Mouse (Mus musculus): Measurements from ENCODE around the gene Pkn1. TPM values are rescaled to one million over a fixed set of nuclear protein-coding genes. Genes with fewer than 3 reads are reported as not detected.

Gene Pkn1
- total and polyA plus RNA-seq, 2 experiments from 2014 or later, result 14.2 to 44.2 TPM

DNA sequence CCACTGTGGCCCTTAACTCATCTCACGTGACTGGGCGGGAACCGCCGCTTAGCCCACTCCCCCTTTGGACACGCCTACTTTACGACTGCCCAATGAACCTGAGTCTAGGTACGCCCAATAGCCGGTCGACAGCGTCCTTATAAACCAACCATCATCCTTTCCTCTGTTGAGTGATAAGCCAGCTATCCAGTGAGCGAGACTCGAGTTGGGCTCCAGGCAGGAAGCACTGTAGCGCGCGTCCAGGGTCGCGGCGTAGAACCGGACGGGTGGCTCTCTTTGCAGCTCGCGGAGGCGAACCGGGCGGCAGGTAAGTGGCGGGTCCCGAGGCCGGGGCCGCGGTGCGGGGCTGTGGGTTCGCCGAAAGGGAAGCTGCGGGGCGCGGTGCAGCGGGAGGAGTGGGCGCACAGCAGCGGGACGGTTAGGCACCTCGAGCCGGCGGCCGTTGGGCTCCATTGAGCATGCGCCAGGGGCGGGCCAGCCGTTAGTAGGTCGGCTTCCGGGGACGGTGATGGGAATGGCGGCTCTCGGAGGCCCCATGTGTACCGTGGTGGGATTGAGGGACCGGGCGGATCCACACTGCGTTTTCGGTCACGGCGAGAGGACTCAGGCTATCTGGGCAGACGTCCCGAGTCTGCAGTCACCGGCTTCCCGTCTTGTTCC, 16.2 kb upstream of the Pkn1 start, which contains the start of gene Ddx39:
TSS of gene Ddx39 (plus strand) at position 147 of the 660 bp plus-strand sequence.
- H3K27ac ChIP-seq (ENCODE audit: low read depth), result peak within 1 kb of the TSS; percentile 93
- H3K9ac ChIP-seq (replicated peaks; ENCODE audit: low read depth, low read length), result peak within 1 kb of the TSS; percentile 82
- H3K4me1 ChIP-seq (ENCODE audit: control insufficient read depth, insufficient read depth), result peaks cover 20% of the 10 kb centered on the region
- H3K27me3 ChIP-seq (ENCODE audit: control insufficient read depth, insufficient read depth, low read length), result no peaks in the 10 kb centered on the region
- H3K9me3 ChIP-seq (replicated peaks; ENCODE audit: control insufficient read depth, low read length), result no peaks in the 10 kb centered on the region
- WGBS, result under 1% methylated on average over 63 of the region's 63 CpGs
- peak; percentile 99 for ATAC-seq (ENCODE audit: insufficient read depth, low read depth)
- peak; percentile 100 for DNase-seq (ENCODE audit: low spot score)
- H3K4me3 ChIP-seq (ENCODE audit: low read depth, low read length), result peak within 1 kb of the TSS; percentile 93
- H3K36me3 ChIP-seq (replicated peaks; ENCODE audit: control insufficient read depth, insufficient read depth, low read length), result peaks cover 11% of the 10 kb centered on the region
- TF ChIP-seq CTCF (IDR thresholded peaks at IDR 0.05; ENCODE audit: low read depth) (no peak), EP300 (IDR thresholded peaks at IDR 0.05; ENCODE audit: low read depth) (no peak)
- peak within 1 kb of the TSS; percentile 80 for H3K4me2 ChIP-seq (ENCODE audit: low read depth, low read length)

DNA sequence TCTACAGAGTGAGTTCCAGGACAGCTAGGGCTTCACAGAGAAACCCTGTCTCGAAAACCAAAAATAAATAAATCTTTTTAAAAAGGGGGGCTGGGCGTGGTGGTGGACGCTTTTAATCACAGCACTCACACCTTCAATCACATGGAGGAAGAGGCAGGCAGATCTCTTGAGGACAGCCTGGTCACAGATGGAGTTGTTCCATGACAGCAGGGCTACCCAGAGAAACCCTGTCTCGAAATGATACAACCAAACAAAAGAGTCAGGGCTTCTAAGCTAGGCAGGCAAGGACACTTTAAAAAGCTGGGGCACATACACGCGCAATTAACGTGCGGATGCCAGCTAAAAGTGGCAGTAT, 15.7 kb upstream of the Pkn1 start:
- peaks cover 6% of the 10 kb centered on the region for H3K36me3 ChIP-seq (replicated peaks; ENCODE audit: control insufficient read depth, insufficient read depth, low read length)
- H3K4me2 ChIP-seq (ENCODE audit: low read depth, low read length), result peak overlapping the region; percentile 37
- ATAC-seq (ENCODE audit: insufficient read depth, low read depth) (no peak), DNase-seq (ENCODE audit: low spot score) (no peak)
- H3K27ac ChIP-seq (ENCODE audit: low read depth), result peak overlapping the region; percentile 27
- H3K9ac ChIP-seq (replicated peaks; ENCODE audit: low read depth, low read length), result no peak overlapping the region
- H3K4me3 ChIP-seq (ENCODE audit: low read depth, low read length), result peak overlapping the region; percentile 93
- WGBS, result 18% methylated on average over 8 of the region's 8 CpGs
- no peak for TF ChIP-seq EP300 (IDR thresholded peaks at IDR 0.05; ENCODE audit: low read depth)
- no peak for TF ChIP-seq CTCF (IDR thresholded peaks at IDR 0.05; ENCODE audit: low read depth)
- H3K27me3 ChIP-seq (ENCODE audit: control insufficient read depth, insufficient read depth, low read length), result no peaks in the 10 kb centered on the region
- no peaks in the 10 kb centered on the region for H3K9me3 ChIP-seq (replicated peaks; ENCODE audit: control insufficient read depth, low read length)
- H3K4me1 ChIP-seq (ENCODE audit: control insufficient read depth, insufficient read depth), result peaks cover 20% of the 10 kb centered on the region

DNA sequence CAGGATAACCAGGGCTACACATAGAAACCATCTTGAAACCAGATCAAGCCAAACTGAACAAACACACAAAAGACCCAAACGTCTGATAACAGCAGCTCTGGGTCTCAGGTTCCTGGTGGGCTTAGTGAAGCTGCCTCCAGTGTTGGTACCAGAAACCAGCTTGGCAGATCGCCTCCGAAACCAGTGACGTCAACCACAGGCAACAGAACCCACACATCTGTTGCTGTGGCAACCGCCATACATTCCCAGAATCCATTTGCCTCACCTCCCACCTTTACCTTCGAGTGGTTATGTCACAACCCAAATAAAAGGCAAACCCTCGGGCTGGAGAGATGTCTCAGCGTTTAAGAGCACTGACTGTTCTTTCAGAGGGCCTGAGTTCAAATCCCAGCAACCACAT, 8.6 kb upstream of the Pkn1 start:
- no peaks in the 10 kb centered on the region for H3K9me3 ChIP-seq (replicated peaks; ENCODE audit: control insufficient read depth, low read length)
- H3K4me3 ChIP-seq (ENCODE audit: low read depth, low read length), result no peak overlapping the region
- no peaks in the 10 kb centered on the region for H3K4me1 ChIP-seq (ENCODE audit: control insufficient read depth, insufficient read depth)
- H3K27ac ChIP-seq (ENCODE audit: low read depth), result no peak overlapping the region
- ATAC-seq (ENCODE audit: insufficient read depth, low read depth), result no peak
- DNase-seq (ENCODE audit: low spot score), result no peak
- no peaks in the 10 kb centered on the region for H3K27me3 ChIP-seq (ENCODE audit: control insufficient read depth, insufficient read depth, low read length)
- TF ChIP-seq EP300 (IDR thresholded peaks at IDR 0.05; ENCODE audit: low read depth) (no peak), CTCF (IDR thresholded peaks at IDR 0.05; ENCODE audit: low read depth) (no peak)
- no peaks in the 10 kb centered on the region for H3K36me3 ChIP-seq (replicated peaks; ENCODE audit: control insufficient read depth, insufficient read depth, low read length)
- H3K9ac ChIP-seq (replicated peaks; ENCODE audit: low read depth, low read length), result no peak overlapping the region
- H3K4me2 ChIP-seq (ENCODE audit: low read depth, low read length), result no peak overlapping the region
- 71% methylated on average over 8 of the region's 8 CpGs for WGBS

DNA sequence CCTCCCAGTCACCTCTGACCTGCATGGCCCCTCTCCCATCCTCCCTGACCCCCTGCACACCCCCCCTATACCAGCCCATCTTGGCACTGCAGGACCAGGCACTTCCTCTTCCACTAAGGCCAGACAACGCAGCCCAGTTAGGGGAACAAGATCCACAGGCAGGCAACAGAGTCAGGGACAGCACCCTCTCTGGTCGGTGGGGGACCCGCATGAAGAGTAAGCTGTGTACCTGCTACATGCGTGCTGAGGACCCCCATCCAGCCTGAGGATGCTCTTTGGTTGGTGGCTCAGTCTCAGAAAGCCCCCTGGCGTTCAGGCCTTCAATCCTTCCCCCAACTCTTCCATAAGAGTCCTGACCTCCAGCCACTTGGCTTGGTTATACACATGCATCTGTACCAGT, 7.4 kb upstream of the Pkn1 start:
- H3K4me2 ChIP-seq (ENCODE audit: low read depth, low read length), result no peak overlapping the region
- no peaks in the 10 kb centered on the region for H3K9me3 ChIP-seq (replicated peaks; ENCODE audit: control insufficient read depth, low read length)
- H3K27me3 ChIP-seq (ENCODE audit: control insufficient read depth, insufficient read depth, low read length), result no peaks in the 10 kb centered on the region
- H3K36me3 ChIP-seq (replicated peaks; ENCODE audit: control insufficient read depth, insufficient read depth, low read length), result no peaks in the 10 kb centered on the region
- DNase-seq (ENCODE audit: low spot score) (no peak), ATAC-seq (ENCODE audit: insufficient read depth, low read depth) (no peak)
- H3K4me1 ChIP-seq (ENCODE audit: control insufficient read depth, insufficient read depth), result no peaks in the 10 kb centered on the region
- no peak overlapping the region for H3K27ac ChIP-seq (ENCODE audit: low read depth)
- no peak for TF ChIP-seq CTCF (IDR thresholded peaks at IDR 0.05; ENCODE audit: low read depth)
- TF ChIP-seq EP300 (IDR thresholded peaks at IDR 0.05; ENCODE audit: low read depth), result no peak
- 70% methylated on average over 5 of the region's 5 CpGs for WGBS
- H3K9ac ChIP-seq (replicated peaks; ENCODE audit: low read depth, low read length), result no peak overlapping the region
- H3K4me3 ChIP-seq (ENCODE audit: low read depth, low read length), result no peak overlapping the region

DNA sequence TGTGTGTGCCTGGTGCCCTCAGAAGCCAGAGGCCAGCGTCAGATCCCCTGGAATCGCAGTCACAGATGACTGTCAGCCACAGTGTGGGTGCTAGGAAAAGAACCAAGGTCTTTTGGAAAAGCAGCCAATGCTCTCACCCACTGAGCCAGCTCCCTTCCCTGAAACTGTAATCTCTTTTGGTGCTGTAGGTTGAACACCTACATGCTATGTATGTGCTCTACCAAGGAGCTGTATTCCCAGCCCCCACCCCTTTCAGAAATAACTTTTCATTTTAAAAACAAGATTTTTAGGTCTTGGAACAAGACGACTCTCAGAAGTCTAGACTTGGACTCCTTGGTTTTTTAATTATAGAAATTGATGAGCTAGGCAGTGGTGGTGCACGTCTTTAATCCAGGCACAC, 4.4 kb upstream of the Pkn1 start:
- no peaks in the 10 kb centered on the region for H3K27me3 ChIP-seq (ENCODE audit: control insufficient read depth, insufficient read depth, low read length)
- H3K36me3 ChIP-seq (replicated peaks; ENCODE audit: control insufficient read depth, insufficient read depth, low read length), result no peaks in the 10 kb centered on the region
- H3K9me3 ChIP-seq (replicated peaks; ENCODE audit: control insufficient read depth, low read length), result no peaks in the 10 kb centered on the region
- H3K9ac ChIP-seq (replicated peaks; ENCODE audit: low read depth, low read length), result no peak overlapping the region
- no peak overlapping the region for H3K4me2 ChIP-seq (ENCODE audit: low read depth, low read length)
- TF ChIP-seq EP300 (IDR thresholded peaks at IDR 0.05; ENCODE audit: low read depth) (no peak), CTCF (IDR thresholded peaks at IDR 0.05; ENCODE audit: low read depth) (no peak)
- no peak for DNase-seq (ENCODE audit: low spot score)
- H3K4me1 ChIP-seq (ENCODE audit: control insufficient read depth, insufficient read depth), result peaks cover 10% of the 10 kb centered on the region; the same call in 1 of the 2 replicates
- no peak for ATAC-seq (ENCODE audit: insufficient read depth, low read depth)
- no peak overlapping the region for H3K27ac ChIP-seq (ENCODE audit: low read depth)
- WGBS, result 72% methylated on average over 4 of the region's 4 CpGs
- H3K4me3 ChIP-seq (ENCODE audit: low read depth, low read length), result no peak overlapping the region
